Comparison of ENCODE assay signal across 11 mouse cellular contexts in the genomic region with DNA sequence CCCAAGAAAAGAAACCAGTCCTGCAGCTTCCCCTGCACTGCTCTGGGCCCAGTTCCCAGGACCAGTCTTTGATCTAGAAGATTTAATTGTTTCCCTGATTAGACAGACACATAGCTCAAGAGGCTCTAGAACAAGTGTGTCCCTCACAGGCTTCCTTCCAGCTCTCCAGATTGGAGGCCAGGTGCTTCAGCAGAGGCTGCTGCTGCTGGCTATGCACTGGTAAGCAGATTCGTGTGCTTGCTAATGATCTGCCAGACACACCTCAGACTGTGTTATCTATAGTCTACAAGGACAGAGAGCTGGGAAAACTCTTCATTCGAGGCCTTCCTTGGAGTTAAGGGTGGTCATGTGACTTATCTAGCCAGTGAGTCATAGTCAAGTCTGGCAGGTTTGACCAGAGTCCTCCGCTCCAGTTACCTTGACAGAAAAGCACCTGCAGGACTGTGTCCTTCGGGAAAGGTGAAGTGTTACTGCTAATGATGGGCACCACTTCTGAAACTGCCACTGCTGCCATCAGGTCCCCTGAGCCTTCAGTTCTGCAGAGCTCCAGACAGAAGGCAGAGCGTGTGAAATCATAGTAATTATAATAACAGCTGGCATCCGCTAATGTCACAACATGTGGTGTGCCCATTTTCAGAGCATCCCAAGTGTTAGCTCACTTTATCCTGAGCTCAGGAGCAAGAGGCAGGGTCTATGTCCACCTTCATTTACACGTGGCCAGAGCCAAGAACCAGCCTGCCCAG. TPM values are rescaled to one million over a fixed set of nuclear protein-coding genes. Genes with fewer than 3 reads are reported as not detected.
A peak's percentile ranks its signal among the peaks of the same experiment; 100 is the strongest.
DNase-seq lines count a peak whose midpoint lies in the region; ATAC-seq and TF ChIP-seq lines count a peak whose summit lies in the region.
"Had no signal": no experiment of that assay in that cellular context is flagged by ENCODE, and none has a peak within 500 bp of the region (broad histone marks: within the 10 kb centered on the region; RNA-seq: fewer than 3 reads in every experiment).

No protein-coding gene starts in this region.

- intact Hi-C loops in heart, postnatal 25 days (cut with DNase I): no loop called here

- no peak overlapping the region for H3K4me3 ChIP-seq in lung, embryonic 14.5 days (ENCODE audit: low read depth, low read length)
- no peak overlapping the region for H3K4me3 ChIP-seq in small intestine, adult 2 months (ENCODE audit: low read depth, low read length)

- peak; percentile 56 to 64 for DNase-seq in cerebellum, postnatal 10 days
- DNase-seq in cerebellum, adult 9-11 months: no peak
- peak; percentile 56 for DNase-seq in lung, embryonic 14.5 days
- DNase-seq in lung, postnatal 10 days: no peak
- DNase-seq in kidney, adult 9 months: peak; percentile 52
- no peak for DNase-seq in spleen, postnatal 10 days (ENCODE audit: low spot score in 2 of 2)
- DNase-seq in heart, postnatal 25 days (ENCODE audit: low spot score): no peak
- DNase-seq: adrenal gland, postnatal 36 days; heart, postnatal 14 days; right cerebral cortex, postnatal 4 days had no signal

- TF ChIP-seq CTCF in lung, embryonic 14.5 days (IDR thresholded peaks at IDR 0.05; ENCODE audit: low read depth): no peak
- no peak for TF ChIP-seq CTCF in small intestine, adult 2 months (IDR thresholded peaks at IDR 0.05; ENCODE audit: extremely low read depth, insufficient read length, insufficient replicate concordance, low read depth, low read length)

- peaks cover 15% of the 10 kb centered on the region; the same call in 1 of the 2 replicates for H3K4me1 ChIP-seq in lung, embryonic 14.5 days (ENCODE audit: insufficient read depth)
- peaks cover 50% of the 10 kb centered on the region for H3K4me1 ChIP-seq in small intestine, adult 2 months (ENCODE audit: control insufficient read depth, insufficient read depth, insufficient read length, low read length)

- H3K27ac ChIP-seq in lung, embryonic 14.5 days (ENCODE audit: low read depth): no peak overlapping the region
- H3K27ac ChIP-seq in small intestine, adult 2 months (ENCODE audit: insufficient read depth, low read depth, low read length): peak overlapping the region; percentile 55

- H3K36me3 ChIP-seq in lung, embryonic 14.5 days (ENCODE audit: insufficient read depth): no peaks in the 10 kb centered on the region
- H3K36me3 ChIP-seq in small intestine, adult 2 months (ENCODE audit: control insufficient read depth, insufficient read depth, low read length): no peaks in the 10 kb centered on the region

- no peak overlapping the region for H3K9ac ChIP-seq in lung, embryonic 14.5 days

- H3K9me3 ChIP-seq in lung, embryonic 14.5 days (ENCODE audit: low read depth, low read length): no peaks in the 10 kb centered on the region

- ATAC-seq in lung, embryonic 14.5 days (ENCODE audit: insufficient read depth): 0 out of 2 replicates have a peak, but pooled peaks have one; percentile 48

- no peaks in the 10 kb centered on the region for H3K27me3 ChIP-seq in lung, embryonic 14.5 days (ENCODE audit: insufficient read depth, low read length)
- no peaks in the 10 kb centered on the region for H3K27me3 ChIP-seq in small intestine, adult 2 months (ENCODE audit: control insufficient read depth, insufficient read depth, low read length)

- TF ChIP-seq POLR2A in small intestine, adult 2 months (IDR thresholded peaks at IDR 0.05; ENCODE audit: low read depth, low read length): no peak

- no peak overlapping the region for H3K4me2 ChIP-seq in lung, embryonic 14.5 days

- 59% methylated on average over 7 of the region's 7 CpGs for WGBS in lung, embryonic 14.5 days
- WGBS in small intestine, adult 2 months: 23% methylated on average over 7 of the region's 7 CpGs

RNA-seq across cellular contexts. Expression of a gene that starts 48.7 kb away (rescaled TPM):
- 20.2 and 20.4 TPM in 2 replicates for polyA plus RNA-seq in lung, embryonic 14.5 days (2014; fragmentation: Nextera tagmentation; extraction: Ambion mirVana)
- polyA plus RNA-seq in small intestine, adult 2 months (2012; rRNA removed): 79.0 and 192 TPM in 2 replicates
- 1 to 10 TPM; 8.8 to 9.4 TPM for total RNA-seq in heart, postnatal 25 days (2021)

Comparison
In these comparisons a context has a peak if more than half of its experiments do, and no peak if none do; other contexts are left out.
1. DNase-seq: peak in cerebellum, postnatal 10 days (2 of 2), lung, embryonic 14.5 days (single experiment) and kidney, adult 9 months (single experiment); none in cerebellum, adult 9-11 months (single experiment), lung, postnatal 10 days (single experiment), spleen, postnatal 10 days (0 of 2) and heart, postnatal 25 days (single experiment).